Mouse (Mus musculus): ENCODE measurements around the gene Gm12790.
"Not testable (repeated sequence)": the region's sequence is repeated elsewhere in the genome, so short reads cannot be mapped to it uniquely, and the experiment has no call there.

Gene Gm12790

DNA sequence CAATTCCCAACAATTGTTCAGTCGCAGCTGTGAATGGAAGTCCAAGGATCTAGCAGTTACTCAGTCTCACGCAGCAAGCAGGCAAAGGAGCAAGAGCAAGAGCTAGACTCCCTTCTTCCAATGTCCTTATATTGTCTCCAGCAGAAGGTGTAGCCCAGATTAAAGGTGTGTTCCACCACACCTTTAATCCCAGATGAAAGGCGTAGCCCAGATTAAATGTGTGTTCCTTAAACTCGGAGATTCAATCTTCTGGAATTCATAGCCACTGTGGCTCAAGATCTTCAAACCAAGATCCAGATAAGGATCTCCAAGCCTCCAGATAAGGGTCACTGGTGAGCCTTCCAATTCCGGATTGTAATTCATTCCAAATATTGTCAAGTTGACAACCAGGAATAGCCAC lies at the start of gene Gm12790:
Gene Gm12790, minus strand, starts transcription at position 101 of the 400 bp plus-strand sequence.
- DNase-seq = not testable (repeated sequence)

DNA sequence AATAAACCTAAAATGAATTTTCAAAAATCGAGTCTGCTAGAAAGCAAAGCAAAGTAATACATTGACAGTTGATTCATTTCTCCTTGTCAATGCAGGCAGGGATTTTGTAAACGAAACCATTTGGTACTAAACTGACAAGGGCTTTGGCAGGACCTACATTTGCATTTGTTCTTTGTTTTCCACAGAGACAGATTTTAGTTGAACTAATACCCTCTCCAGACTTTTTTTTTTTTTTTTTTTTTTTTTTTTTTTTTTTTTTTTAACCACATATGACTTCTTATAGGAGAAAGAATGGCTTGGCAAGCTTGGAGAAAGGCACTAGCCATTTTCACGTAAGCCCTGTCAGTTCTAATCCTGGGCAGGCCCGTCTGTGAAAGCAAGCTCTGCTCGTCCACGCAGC lies 45.8 kb upstream of the Gm12790 start:
- no peak for DNase-seq

DNA sequence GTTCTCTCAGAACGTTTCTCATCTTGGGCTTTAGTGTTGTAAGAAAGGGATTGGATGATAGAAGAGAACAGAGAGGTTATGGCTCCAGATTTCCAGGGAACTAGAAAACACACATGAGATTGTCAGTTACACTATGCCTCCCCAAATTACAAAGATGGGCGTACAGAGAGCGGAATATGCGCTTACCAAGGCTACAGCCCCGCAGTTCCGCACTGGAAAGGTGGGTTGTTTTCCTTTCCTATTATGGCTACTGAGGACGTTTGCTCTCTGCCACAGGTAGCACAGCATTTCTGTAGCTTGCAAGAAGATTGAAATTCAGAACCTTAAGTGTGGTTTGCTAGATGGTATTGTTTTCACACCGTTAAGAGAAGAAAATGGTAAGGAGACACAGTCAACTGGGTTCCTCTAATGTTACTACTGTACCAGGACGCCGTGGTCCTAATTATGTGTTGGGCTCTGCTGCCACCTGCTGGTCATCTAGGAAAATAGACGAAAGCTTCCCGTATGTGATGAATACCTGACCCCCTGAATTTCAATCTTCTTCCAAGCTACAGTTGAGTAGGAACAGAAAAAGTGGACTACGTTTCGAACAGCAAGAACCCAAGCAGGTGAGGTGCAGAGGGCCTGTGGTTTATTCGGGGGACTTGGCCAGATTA lies 17.5 kb upstream of the Gm12790 start:
- peak; percentile 86 to 88 for DNase-seq

DNA sequence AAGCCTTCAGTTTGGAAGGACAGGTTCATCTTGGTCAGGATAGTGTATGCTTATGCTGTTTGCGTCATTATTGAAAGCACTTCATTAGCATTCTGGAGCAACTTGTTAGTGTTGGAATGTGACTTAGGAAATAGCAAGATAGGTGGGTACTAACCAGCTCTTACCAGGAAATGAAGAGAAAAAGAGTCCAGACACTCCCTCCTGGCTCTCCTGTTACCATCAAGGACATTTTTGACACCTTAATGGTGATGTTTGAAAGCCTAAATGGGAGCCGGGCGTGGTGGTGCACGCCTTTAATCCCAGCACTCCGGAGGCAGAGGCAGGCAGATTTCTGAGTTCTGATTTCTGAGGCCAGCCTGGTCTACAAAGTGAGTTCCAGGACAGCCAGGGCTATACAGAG lies 16.6 kb upstream of the Gm12790 start:
- DNase-seq = no peak

DNA sequence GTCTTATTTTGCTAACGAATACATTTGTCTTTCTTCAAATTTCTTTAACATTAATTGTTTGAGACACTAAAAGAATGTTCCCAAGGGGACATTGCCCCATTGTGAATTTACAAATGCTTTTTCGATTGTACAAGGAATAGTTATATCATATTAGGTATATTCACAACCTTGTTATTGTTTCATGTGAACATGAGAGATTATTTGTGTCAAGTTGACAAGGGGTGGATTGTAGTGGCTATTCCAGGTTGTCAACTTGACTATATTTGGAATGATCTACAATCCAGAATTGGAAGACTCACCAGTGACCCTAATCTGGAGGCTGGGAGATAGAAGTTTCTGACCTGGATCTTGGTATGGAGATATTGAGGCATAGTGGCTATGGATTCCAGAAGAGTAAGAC lies 5.5 kb upstream of the Gm12790 start, which contains the start of gene Gm12789:
Gene Gm12789, plus strand, starts transcription at position 301 of the 400 bp plus-strand sequence.
- DNase-seq = not testable (repeated sequence)

DNA sequence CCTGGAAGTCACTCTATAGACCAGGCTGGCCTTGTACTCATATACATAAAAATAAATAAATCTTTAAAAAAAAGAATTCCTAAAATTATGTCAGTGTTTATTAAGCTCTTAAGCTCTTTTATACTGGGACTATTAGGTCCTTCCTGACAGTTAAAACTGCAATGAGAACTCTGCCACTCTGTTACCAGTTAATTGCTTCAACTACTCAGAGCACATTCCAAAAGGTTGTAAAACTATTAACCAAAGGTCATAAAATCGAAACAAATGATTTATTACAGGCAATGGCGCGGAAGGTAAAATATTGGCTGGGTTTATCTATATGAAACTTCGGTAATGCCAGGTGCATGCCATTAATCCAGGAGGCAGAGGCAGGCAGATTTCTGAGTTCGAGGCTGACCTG lies 4.8 kb upstream of the Gm12790 start:
- no peak for DNase-seq

DNA sequence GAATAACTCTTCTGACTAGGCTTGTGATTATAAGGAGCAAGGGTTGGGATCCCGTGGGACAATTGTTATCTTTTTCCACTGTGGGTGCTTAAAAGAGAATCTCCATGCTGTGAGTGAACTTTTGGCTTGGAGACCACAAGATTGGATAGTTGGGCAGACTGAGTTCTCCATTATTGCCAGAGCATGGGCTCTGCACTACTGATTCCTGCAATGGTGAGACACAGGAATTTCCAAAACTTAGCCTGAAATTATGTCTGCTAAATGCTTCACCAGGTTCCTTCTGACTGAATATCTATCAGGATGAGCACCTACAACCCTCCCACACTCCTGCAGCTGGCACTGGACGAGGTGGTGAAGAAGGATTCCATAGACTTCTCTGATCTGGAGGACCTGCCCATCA lies 40.7 kb downstream of the Gm12790 start, which contains the start of gene Gm12794:
Gene Gm12794, plus strand, starts transcription at position 301 of the 400 bp plus-strand sequence.
- DNase-seq = not testable (repeated sequence)

All from cerebellum, postnatal 14 days (tissue).